Mouse (Mus musculus) heart, embryonic 13.5 days (tissue): ENCODE measurements around the gene Arid5b. TPM values are rescaled to one million over a fixed set of nuclear protein-coding genes. Genes with fewer than 3 reads are reported as not detected.
A peak's percentile ranks its signal among the peaks of the same experiment; 100 is the strongest.

Source experiments
- ATAC-seq: fragments of 200-750 bp; cut with Nextera tagmentation; 2 replicates; pipeline ENCODE4 v1.8.0; 2017; ENCODE audit warnings: moderate TSS enrichment; ENCODE audit not compliant: insufficient number of reproducible peaks, low FRiP score, low TSS enrichment; ENCODE audit errors: extremely low read depth
- H3K27ac ChIP-seq: fragments of 300-500 bp; sonication (generic); replicated peaks from 2 replicates; pipeline ENCODE4 v1.5.1; 2015; ENCODE audit warnings: moderate library complexity, mild to moderate bottlenecking, inconsistent platforms
- H3K27me3 ChIP-seq: fragments of 300-500 bp; sonication (generic); replicated peaks from 2 replicates; pipeline ENCODE4 v1.6.1; 2015; ENCODE audit warnings: mild to moderate bottlenecking, inconsistent platforms
- H3K36me3 ChIP-seq: fragments of 300-500 bp; sonication (generic); 2 replicates; pipeline ENCODE4 v1.6.1; 2015; ENCODE audit warnings: mild to moderate bottlenecking, inconsistent platforms
- H3K4me1 ChIP-seq: fragments of 300-500 bp; sonication (generic); 2 replicates; pipeline ENCODE4 v1.6.1; 2015; ENCODE audit warnings: inconsistent platforms
- H3K4me2 ChIP-seq: fragments of 300-500 bp; sonication (generic); 2 replicates; pipeline ENCODE4 v1.6.1; 2015; ENCODE audit warnings: inconsistent platforms, mild to moderate bottlenecking, moderate library complexity
- H3K4me3 ChIP-seq: fragments of 300-500 bp; sonication (generic); 2 replicates; pipeline ENCODE4 v1.5.1; 2015; ENCODE audit warnings: moderate library complexity, mild to moderate bottlenecking, inconsistent platforms
- H3K9ac ChIP-seq: fragments of 300-500 bp; sonication (generic); 2 replicates; pipeline ENCODE4 v1.6.1; 2015; ENCODE audit warnings: inconsistent platforms, mild to moderate bottlenecking, moderate library complexity
- H3K9me3 ChIP-seq: fragments of 300-500 bp; sonication (generic); 2 replicates; pipeline ENCODE4 v1.6.1; 2016; ENCODE audit warnings: inconsistent platforms
- WGBS: fragments of 180-500 bp; shearing (Covaris S2); methylation state at CpG from one replicate; pipeline ENCODE4 v1.1.7; 2015; ENCODE audit warnings: mixed read lengths; 5-methylcytosine and 5-hydroxymethylcytosine counted together
- polyA plus RNA-seq: library from polyadenylated mRNA; unstranded; fragments of >200 nt; fragmentation: Nextera tagmentation; extraction: Ambion mirVana; gene quantifications from 2 replicates; pipeline ENCODE4 v1.2.1, GENCODE M21; 2015

The Arid5b gene
- polyA plus RNA-seq, 1 experiment from 2014 or later = 17.9 TPM

- peaks cover 59% of the 10 kb centered on the region for H3K4me1 ChIP-seq
- H3K27ac ChIP-seq = no peak overlapping the region
- H3K9ac ChIP-seq = no peak overlapping the region
- WGBS = 55% methylated on average over 9 of the region's 9 CpGs
- no peaks in the 10 kb centered on the region for H3K9me3 ChIP-seq
- ATAC-seq = no peak
- peaks cover 6% of the 10 kb centered on the region for H3K36me3 ChIP-seq
- no peaks in the 10 kb centered on the region for H3K27me3 ChIP-seq
- no peak overlapping the region for H3K4me3 ChIP-seq
- no peak overlapping the region for H3K4me2 ChIP-seq
Measured at GRCm38 (mm10) chr10:68171974-68172373, 106.6 kb downstream of the Arid5b start.

GRCm38 (mm10) chr10:68168613-68169012, 109.9 kb downstream of the Arid5b start:
- H3K36me3 ChIP-seq = no peaks in the 10 kb centered on the region; the same call in 1 of the 2 replicates
- peak overlapping the region; percentile 89 for H3K27ac ChIP-seq
- no peaks in the 10 kb centered on the region for H3K9me3 ChIP-seq
- H3K4me1 ChIP-seq = peaks cover 76% of the 10 kb centered on the region
- 43% methylated on average over 6 of the region's 6 CpGs for WGBS
- H3K9ac ChIP-seq = no peak overlapping the region
- H3K27me3 ChIP-seq = no peaks in the 10 kb centered on the region
- no peak for ATAC-seq
- H3K4me2 ChIP-seq = peak overlapping the region; percentile 41
- H3K4me3 ChIP-seq = no peak overlapping the region

GRCm38 (mm10) chr10:68168141-68168540, 110.4 kb downstream of the Arid5b start:
- Histone ChIP-seq H3K4me3 (no peak overlapping the region), H3K9me3 (no peaks in the 10 kb centered on the region), H3K27ac (peak overlapping the region; percentile 89), H3K4me2 (peak overlapping the region; percentile 41), H3K4me1 (peaks cover 75% of the 10 kb centered on the region), H3K36me3 (no peaks in the 10 kb centered on the region; the same call in 1 of the 2 replicates), H3K27me3 (no peaks in the 10 kb centered on the region), H3K9ac (no peak overlapping the region)
- peak; percentile 34; the same call in 1 of the 2 replicates for ATAC-seq
- WGBS = 40% methylated on average over 8 of the region's 8 CpGs

DNA sequence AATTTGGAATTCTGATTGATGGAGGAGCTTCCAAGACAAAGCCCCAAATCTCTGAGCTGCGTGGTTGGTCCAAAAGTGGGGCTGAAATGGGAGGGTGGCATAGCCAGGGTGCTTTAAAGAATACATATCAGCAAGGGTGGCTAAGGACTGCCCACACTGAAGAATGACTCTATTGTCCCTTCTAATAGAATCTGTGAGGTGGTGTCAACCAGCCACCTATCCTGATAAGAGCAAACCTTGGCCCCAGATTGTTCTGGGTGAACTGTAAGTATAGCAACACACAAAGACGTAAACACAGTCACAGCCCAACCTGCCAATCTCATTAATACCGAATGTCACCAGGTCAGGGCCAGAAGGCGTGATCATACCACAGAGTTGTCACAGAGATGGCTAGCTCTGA, 111.4 kb downstream of the Arid5b start:
- Histone ChIP-seq H3K4me1 (peaks cover 75% of the 10 kb centered on the region), H3K27ac (peak overlapping the region; percentile 89), H3K9me3 (no peaks in the 10 kb centered on the region), H3K36me3 (no peaks in the 10 kb centered on the region; the same call in 1 of the 2 replicates), H3K4me3 (no peak overlapping the region), H3K4me2 (peak overlapping the region; percentile 41; the same call in 1 of the 2 replicates), H3K27me3 (no peaks in the 10 kb centered on the region), H3K9ac (no peak overlapping the region)
- ATAC-seq = no peak
- 62% methylated on average over 4 of the region's 4 CpGs for WGBS

- peak overlapping the region; percentile 89 for H3K27ac ChIP-seq
- H3K4me1 ChIP-seq = peaks cover 72% of the 10 kb centered on the region
- no peak overlapping the region for H3K9ac ChIP-seq
- H3K9me3 ChIP-seq = no peaks in the 10 kb centered on the region
- no peaks in the 10 kb centered on the region for H3K27me3 ChIP-seq
- ATAC-seq = no peak
- H3K4me3 ChIP-seq = no peak overlapping the region
- H3K36me3 ChIP-seq = no peaks in the 10 kb centered on the region; the same call in 1 of the 2 replicates
- WGBS = 68% methylated on average over 2 of the region's 2 CpGs
- no peak overlapping the region for H3K4me2 ChIP-seq
Measured at GRCm38 (mm10) chr10:68166695-68167086, 111.8 kb downstream of the Arid5b start.

DNA sequence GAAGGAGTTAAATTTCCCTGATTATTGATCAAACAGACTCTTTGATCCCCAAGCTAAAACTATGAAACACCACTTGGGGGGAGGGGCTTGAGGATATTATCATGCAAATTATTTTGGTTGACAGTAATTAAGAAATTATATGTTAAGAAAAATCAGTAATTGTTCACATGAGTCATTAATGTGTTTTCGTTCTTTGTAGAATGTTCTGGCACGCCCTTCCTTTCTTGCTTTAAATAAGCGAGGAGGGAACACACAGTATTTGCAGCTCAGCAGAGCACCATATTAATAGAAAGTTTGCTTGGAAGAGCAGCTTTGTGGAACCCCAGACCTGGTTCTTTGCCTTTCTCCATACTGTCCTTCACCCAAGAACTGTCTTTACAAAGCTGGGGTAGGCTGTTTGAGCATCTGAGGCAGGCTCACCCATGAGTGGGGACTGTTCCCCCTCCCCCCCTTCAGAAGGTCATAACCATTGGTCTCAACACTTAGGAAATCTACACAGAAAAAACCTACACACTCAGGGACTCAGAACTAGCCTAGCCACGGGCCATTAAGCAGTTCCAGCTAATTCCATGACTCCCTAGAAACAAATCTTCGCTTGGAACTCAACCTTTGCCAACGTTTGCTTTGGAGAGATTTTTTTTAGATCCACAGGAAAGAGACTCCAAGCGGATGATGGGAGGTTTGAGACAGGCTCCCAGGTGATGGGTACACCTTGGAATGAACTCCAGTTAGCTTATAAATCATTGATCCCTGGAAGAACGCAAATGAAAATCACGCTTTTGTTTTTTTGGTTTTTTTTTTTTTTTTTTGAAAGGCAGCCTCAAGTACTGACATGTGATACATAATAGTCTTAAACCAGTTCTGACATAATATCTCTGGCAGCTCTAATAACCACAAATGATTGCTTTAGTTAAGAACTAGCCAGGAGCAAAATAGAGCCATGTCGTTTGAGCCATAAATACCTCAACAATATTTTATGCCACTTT, 112.5 kb downstream of the Arid5b start:
- Histone ChIP-seq H3K27me3 (no peaks in the 10 kb centered on the region), H3K9me3 (no peaks in the 10 kb centered on the region)
- 62% methylated on average over 10 of the region's 10 CpGs for WGBS

GRCm38 (mm10) chr10:68164723-68165706, 113.5 kb downstream of the Arid5b start:
- no peak for ATAC-seq
- Histone ChIP-seq H3K4me2 (no peak overlapping the region), H3K4me3 (no peak overlapping the region), H3K4me1 (peaks cover 65% of the 10 kb centered on the region), H3K27me3 (no peaks in the 10 kb centered on the region), H3K36me3 (no peaks in the 10 kb centered on the region; the same call in 1 of the 2 replicates), H3K9me3 (no peaks in the 10 kb centered on the region), H3K9ac (no peak overlapping the region), H3K27ac (peak overlapping the region; percentile 89)
- 74% methylated on average over 8 of the region's 8 CpGs for WGBS

More for the DNA sequence above, 112.5 kb downstream of the Arid5b start:
- no peak for ATAC-seq
- Histone ChIP-seq H3K27ac (peak overlapping the region; percentile 89), H3K4me2 (no peak overlapping the region), H3K4me1 (peaks cover 66% of the 10 kb centered on the region), H3K9ac (no peak overlapping the region), H3K36me3 (no peaks in the 10 kb centered on the region; the same call in 1 of the 2 replicates), H3K4me3 (no peak overlapping the region)

GRCm38 (mm10) chr10:68164137-68164536, 114.4 kb downstream of the Arid5b start:
- ATAC-seq = no peak
- no peak overlapping the region for H3K4me3 ChIP-seq
- no peak overlapping the region for H3K27ac ChIP-seq
- WGBS = 78% methylated on average over 2 of the region's 2 CpGs
- H3K4me2 ChIP-seq = no peak overlapping the region
- no peaks in the 10 kb centered on the region for H3K9me3 ChIP-seq
- H3K36me3 ChIP-seq = no peaks in the 10 kb centered on the region
- peaks cover 62% of the 10 kb centered on the region for H3K4me1 ChIP-seq
- H3K9ac ChIP-seq = no peak overlapping the region
- H3K27me3 ChIP-seq = no peaks in the 10 kb centered on the region

DNA sequence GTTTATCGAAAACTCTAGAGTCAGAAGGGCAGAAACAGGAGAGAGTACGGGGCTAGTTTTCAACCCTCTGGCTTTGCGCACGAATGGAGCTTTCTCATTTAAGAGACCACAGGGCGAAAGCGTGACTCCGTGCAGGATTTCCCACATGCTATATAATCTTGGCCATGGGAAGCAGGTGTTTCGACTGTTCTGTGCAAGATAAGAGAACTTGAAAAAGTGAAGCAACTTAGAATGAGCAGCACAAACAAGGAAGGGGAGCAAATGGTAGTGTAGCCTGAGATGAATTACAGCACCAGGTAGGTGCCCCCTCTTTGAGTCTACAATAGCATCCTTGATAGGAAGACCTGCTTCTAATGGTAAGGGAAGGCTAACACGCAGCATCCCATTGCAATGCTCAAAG, 118.8 kb downstream of the Arid5b start:
- H3K4me3 ChIP-seq = no peak overlapping the region
- H3K36me3 ChIP-seq = no peaks in the 10 kb centered on the region
- no peak for ATAC-seq
- peaks cover 61% of the 10 kb centered on the region for H3K4me1 ChIP-seq
- no peak overlapping the region for H3K4me2 ChIP-seq
- no peaks in the 10 kb centered on the region for H3K27me3 ChIP-seq
- H3K27ac ChIP-seq = no peak overlapping the region
- no peak overlapping the region for H3K9ac ChIP-seq
- H3K9me3 ChIP-seq = no peaks in the 10 kb centered on the region
- 85% methylated on average over 9 of the region's 9 CpGs for WGBS

DNA sequence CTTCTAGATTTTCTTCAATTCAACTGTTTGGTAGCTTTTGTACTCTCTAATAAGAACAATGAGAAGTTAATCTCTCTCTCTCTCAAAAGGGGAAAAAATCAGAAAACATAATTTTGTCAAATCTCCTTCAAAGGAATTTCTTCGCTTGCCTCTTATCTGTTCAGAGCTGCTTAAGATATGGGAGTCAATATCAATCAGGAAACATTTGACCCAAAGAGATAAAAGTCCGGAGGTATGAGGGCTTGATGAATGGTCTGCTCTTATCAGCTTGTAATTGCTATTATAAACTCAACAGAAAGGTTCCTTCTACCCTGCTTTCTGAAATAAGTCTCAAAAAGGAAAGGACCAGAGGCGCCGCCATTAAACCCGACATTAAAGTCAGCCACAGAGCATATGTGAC, 120.0 kb downstream of the Arid5b start:
- H3K27me3 ChIP-seq = no peaks in the 10 kb centered on the region
- no peaks in the 10 kb centered on the region for H3K9me3 ChIP-seq
- ATAC-seq = no peak
- H3K9ac ChIP-seq = no peak overlapping the region
- H3K4me2 ChIP-seq = peak overlapping the region; percentile 13; the same call in 1 of the 2 replicates
- peak overlapping the region; percentile 56 for H3K27ac ChIP-seq
- no peak overlapping the region for H3K4me3 ChIP-seq
- no peaks in the 10 kb centered on the region for H3K36me3 ChIP-seq
- WGBS = 29% methylated on average over 5 of the region's 5 CpGs
- H3K4me1 ChIP-seq = peaks cover 54% of the 10 kb centered on the region

GRCm38 (mm10) chr10:68157511-68157910, 121.0 kb downstream of the Arid5b start:
- Histone ChIP-seq H3K4me3 (no peak overlapping the region), H3K4me1 (peaks cover 54% of the 10 kb centered on the region), H3K9me3 (no peaks in the 10 kb centered on the region), H3K9ac (no peak overlapping the region), H3K4me2 (no peak overlapping the region), H3K36me3 (peaks cover 7% of the 10 kb centered on the region; the same call in 1 of the 2 replicates), H3K27ac (no peak overlapping the region), H3K27me3 (no peaks in the 10 kb centered on the region)
- 75% methylated on average over 8 of the region's 8 CpGs for WGBS
- no peak for ATAC-seq
